Mouse (Mus musculus): ENCODE measurements at regions not wholly inside any gene's neighbourhood (a gene's known extent, or its start where the extent isn't known, plus 50 kb on each side); places are given as distances from the start of the nearest gene placed in this dataset.

GRCm38 (mm10) chr5:18434245-18434644 lies 74.1 kb upstream of the Gnai1 start:
- no peak overlapping the region for H3K27ac ChIP-seq (ENCODE audit: low read depth)
- DNase-seq (no peak), ATAC-seq (no peak)
- H3K9ac ChIP-seq (replicated peaks): no peak overlapping the region
- no peak overlapping the region for H3K4me3 ChIP-seq (ENCODE audit: low read depth, low read length)
- no peaks in the 10 kb centered on the region for H3K36me3 ChIP-seq (replicated peaks; ENCODE audit: insufficient read depth, low read length)
- H3K27me3 ChIP-seq (ENCODE audit: insufficient read depth, low read length): no peaks in the 10 kb centered on the region
- H3K4me1 ChIP-seq (ENCODE audit: insufficient read depth): no peaks in the 10 kb centered on the region
- H3K9me3 ChIP-seq (ENCODE audit: low read length): no peaks in the 10 kb centered on the region
- H3K4me2 ChIP-seq (ENCODE audit: low read depth, low read length): no peak overlapping the region
- no peak for TF ChIP-seq EP300 (IDR thresholded peaks at IDR 0.05; ENCODE audit: low read depth)
- no peak for TF ChIP-seq CTCF (IDR thresholded peaks at IDR 0.05; ENCODE audit: low read depth)
- 64% methylated on average over 2 of the region's 2 CpGs for WGBS (ENCODE audit: insufficient replicate concordance)

- Histone ChIP-seq H3K4me3 (ENCODE audit: low read depth, low read length) (no peak overlapping the region), H3K36me3 (replicated peaks; ENCODE audit: insufficient read depth, low read length) (no peaks in the 10 kb centered on the region), H3K27me3 (ENCODE audit: insufficient read depth, low read length) (no peaks in the 10 kb centered on the region), H3K4me1 (ENCODE audit: insufficient read depth) (no peaks in the 10 kb centered on the region), H3K4me2 (ENCODE audit: low read depth, low read length) (no peak overlapping the region), H3K9me3 (ENCODE audit: low read length) (no peaks in the 10 kb centered on the region), H3K9ac (replicated peaks) (no peak overlapping the region), H3K27ac (ENCODE audit: low read depth) (no peak overlapping the region)
- WGBS (ENCODE audit: insufficient replicate concordance): 74% methylated on average over 7 of the region's 7 CpGs
- no peak for DNase-seq
- no peak for TF ChIP-seq EP300 (IDR thresholded peaks at IDR 0.05; ENCODE audit: low read depth)
- TF ChIP-seq CTCF (IDR thresholded peaks at IDR 0.05; ENCODE audit: low read depth): no peak
- no peak for ATAC-seq
Measured at GRCm38 (mm10) chr5:18433287-18433686, 73.1 kb upstream of the Gnai1 start.

- WGBS (ENCODE audit: insufficient replicate concordance): 52% methylated on average over 4 of the region's 4 CpGs
Measured at GRCm38 (mm10) chr5:18425098-18425497, 64.9 kb upstream of the Gnai1 start.

GRCm38 (mm10) chr5:18414892-18415291 lies 54.7 kb upstream of the Gnai1 start:
- no peaks in the 10 kb centered on the region for H3K27me3 ChIP-seq (ENCODE audit: insufficient read depth, low read length)
- WGBS (ENCODE audit: insufficient replicate concordance): 49% methylated on average over 3 of the region's 3 CpGs
- no peaks in the 10 kb centered on the region for H3K36me3 ChIP-seq (replicated peaks; ENCODE audit: insufficient read depth, low read length)
- H3K9me3 ChIP-seq (ENCODE audit: low read length): no peaks in the 10 kb centered on the region
- H3K4me1 ChIP-seq (ENCODE audit: insufficient read depth): no peaks in the 10 kb centered on the region
- DNase-seq (no peak), ATAC-seq (no peak)
- no peak overlapping the region for H3K27ac ChIP-seq (ENCODE audit: low read depth)
- TF ChIP-seq EP300 (IDR thresholded peaks at IDR 0.05; ENCODE audit: low read depth) (no peak), CTCF (IDR thresholded peaks at IDR 0.05; ENCODE audit: low read depth) (no peak)
- no peak overlapping the region for H3K4me2 ChIP-seq (ENCODE audit: low read depth, low read length)
- no peak overlapping the region for H3K4me3 ChIP-seq (ENCODE audit: low read depth, low read length)
- no peak overlapping the region for H3K9ac ChIP-seq (replicated peaks)

More at GRCm38 (mm10) chr5:18425098-18425497, 64.9 kb upstream of the Gnai1 start:
- H3K9ac ChIP-seq (replicated peaks): no peak overlapping the region
- TF ChIP-seq CTCF (IDR thresholded peaks at IDR 0.05; ENCODE audit: low read depth) (no peak), EP300 (IDR thresholded peaks at IDR 0.05; ENCODE audit: low read depth) (no peak)
- H3K9me3 ChIP-seq (ENCODE audit: low read length): no peaks in the 10 kb centered on the region
- no peak for DNase-seq
- H3K4me2 ChIP-seq (ENCODE audit: low read depth, low read length): no peak overlapping the region
- no peaks in the 10 kb centered on the region for H3K36me3 ChIP-seq (replicated peaks; ENCODE audit: insufficient read depth, low read length)
- no peaks in the 10 kb centered on the region for H3K27me3 ChIP-seq (ENCODE audit: insufficient read depth, low read length)
- H3K4me3 ChIP-seq (ENCODE audit: low read depth, low read length): no peak overlapping the region
- no peaks in the 10 kb centered on the region for H3K4me1 ChIP-seq (ENCODE audit: insufficient read depth)
- no peak overlapping the region for H3K27ac ChIP-seq (ENCODE audit: low read depth)
- ATAC-seq: no peak

Data from liver, postnatal 0 days (tissue).